Mouse (Mus musculus) heart, postnatal 0 days (tissue): ENCODE data around the gene Anks1b. TPM values are rescaled to one million over a fixed set of nuclear protein-coding genes. Genes with fewer than 3 reads are reported as not detected.

Experiments used
- ATAC-seq: fragments of 200-750 bp; cut with Nextera tagmentation; 2 replicates; pipeline ENCODE4 v1.8.0; 2017; ENCODE audit warnings: low read depth, moderate number of reproducible peaks, moderate library complexity; ENCODE audit not compliant: insufficient read depth
- DNase-seq: peaks from one replicate; pipeline ENCODE4 v3.0.0-alpha.2; 2016; ENCODE audit warnings: low spot score
- H3K27ac ChIP-seq: fragments of 300-500 bp; sonication (generic); 2 replicates; pipeline ENCODE4 v1.5.1; 2014; ENCODE audit warnings: low read depth, mild to moderate bottlenecking
- H3K27me3 ChIP-seq: fragments of 300-500 bp; sonication (generic); 2 replicates; pipeline ENCODE4 v1.6.1; 2014; ENCODE audit warnings: low read length, mixed read lengths; ENCODE audit not compliant: control insufficient read depth, insufficient read depth
- H3K36me3 ChIP-seq: fragments of 300-500 bp; sonication (generic); replicated peaks from 2 replicates; pipeline ENCODE4 v1.6.1; 2014; ENCODE audit warnings: low read length, mixed read lengths; ENCODE audit not compliant: control insufficient read depth, insufficient read depth
- H3K4me1 ChIP-seq: fragments of 300-500 bp; sonication (generic); 2 replicates; pipeline ENCODE4 v1.6.1; 2014; ENCODE audit warnings: antibody characterized with exemption; ENCODE audit not compliant: control insufficient read depth, insufficient read depth
- H3K4me2 ChIP-seq: fragments of 300-500 bp; sonication (generic); 2 replicates; pipeline ENCODE4 v1.6.1; 2014; ENCODE audit warnings: low read depth, mild to moderate bottlenecking, low read length, moderate library complexity
- H3K4me3 ChIP-seq: fragments of 300-500 bp; sonication (generic); 2 replicates; pipeline ENCODE4 v1.5.1; 2014; ENCODE audit warnings: low read depth, low read length
- H3K9ac ChIP-seq: fragments of 300-500 bp; sonication (generic); replicated peaks from 2 replicates; pipeline ENCODE4 v1.6.1; 2014; ENCODE audit warnings: low read depth, low read length, mixed read lengths
- H3K9me3 ChIP-seq: fragments of 300-500 bp; sonication (generic); replicated peaks from 2 replicates; pipeline ENCODE4 v1.6.1; 2016; ENCODE audit warnings: low read length; ENCODE audit not compliant: control insufficient read depth
- CTCF ChIP-seq: IDR thresholded peaks from 2 replicates; pipeline ENCODE4 v1.5.1; 2016; ENCODE audit warnings: antibody characterized with exemption, control low read depth, low read depth
- EP300 ChIP-seq: IDR thresholded peaks from 2 replicates; pipeline ENCODE4 v1.6.1; 2016; ENCODE audit warnings: antibody characterized with exemption, low read depth
- WGBS: fragments of 180-500 bp; shearing (Covaris S2); extraction: QIAGEN DNeasy Blood & Tissue Kit; methylation state at CpG from one replicate; pipeline ENCODE4 v1.1.7; 2014; 5-methylcytosine and 5-hydroxymethylcytosine counted together
- polyA plus RNA-seq: library from polyadenylated mRNA; unstranded; fragments of >200 nt; fragmentation: Nextera tagmentation; extraction: Ambion mirVana; gene quantifications from 2 replicates; pipeline ENCODE4 v1.2.1, GENCODE M21; 2015
- total RNA-seq: library from RNA; depleted of rRNA; stranded (reverse); fragments of >200 nt; gene quantifications from 2 replicates; pipeline ENCODE4 v1.2.3, GENCODE M21; 2014; ENCODE audit warnings: low replicate concordance

Anks1b gene
- total and polyA plus RNA-seq, 2 experiments from 2014 or later: 0.26 TPM; not detected in 1

DNA sequence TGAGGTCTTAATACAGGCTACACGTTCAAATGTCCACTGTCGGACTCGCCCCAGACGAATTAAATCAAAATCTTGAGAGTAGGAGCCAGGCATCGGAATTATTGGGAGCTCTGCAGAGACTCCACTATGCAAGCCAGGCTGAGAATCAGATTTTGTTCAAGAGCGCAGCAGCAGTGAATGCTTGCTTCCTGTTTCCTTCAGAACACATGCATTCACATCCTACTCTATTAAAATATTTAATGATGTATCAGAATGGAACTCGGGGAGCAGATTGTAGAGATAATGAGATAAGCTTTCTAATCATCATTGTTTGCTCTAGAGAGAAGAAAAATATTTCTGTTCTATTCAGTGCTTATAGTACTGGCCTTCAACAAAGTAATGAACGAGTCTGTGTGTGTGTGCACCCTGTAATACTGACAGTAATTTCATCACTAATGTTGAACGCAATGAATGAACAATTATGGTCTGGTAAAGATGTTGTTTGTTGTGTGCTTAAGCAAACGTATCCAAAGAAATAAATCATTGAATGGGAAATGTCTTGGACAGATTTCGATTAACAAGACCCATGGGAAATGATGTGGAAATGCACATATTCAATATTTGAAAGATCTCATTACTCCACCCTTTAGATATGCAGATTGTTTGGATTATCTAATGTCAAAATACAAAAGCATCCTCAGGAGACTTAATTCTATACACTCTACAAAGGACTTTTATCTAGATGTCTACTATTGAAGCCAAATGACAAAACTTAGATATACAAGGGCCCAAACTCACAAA, 835.7 kb downstream of the Anks1b start:
- no peak overlapping the region for H3K4me2 ChIP-seq
- no peak overlapping the region for H3K27ac ChIP-seq
- no peak overlapping the region for H3K4me3 ChIP-seq
- DNase-seq (no peak), ATAC-seq (no peak)
- no peaks in the 10 kb centered on the region; the same call in 1 of the 2 replicates for H3K9me3 ChIP-seq
- H3K9ac ChIP-seq: no peak overlapping the region
- H3K4me1 ChIP-seq: no peaks in the 10 kb centered on the region
- WGBS: 64% methylated on average over 11 of the region's 11 CpGs
- no peaks in the 10 kb centered on the region for H3K36me3 ChIP-seq
- H3K27me3 ChIP-seq: no peaks in the 10 kb centered on the region
- TF ChIP-seq EP300 (no peak), CTCF (no peak)

DNA sequence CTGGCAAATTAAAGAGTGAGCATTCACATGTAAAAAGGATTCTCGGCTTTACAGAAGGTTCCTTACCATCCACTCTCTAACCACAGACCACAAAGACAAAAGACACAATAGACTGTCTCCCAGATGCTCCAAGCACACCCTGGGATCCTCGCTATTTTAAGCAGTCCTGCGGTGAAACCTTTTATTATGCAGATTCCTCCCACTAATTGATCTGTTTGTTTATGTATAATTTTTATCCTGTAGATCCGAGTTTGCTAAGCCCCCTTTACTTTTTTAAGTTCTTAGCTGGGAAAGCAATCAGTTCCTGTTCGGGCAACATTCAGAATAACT, 836.3 kb downstream of the Anks1b start:
- ATAC-seq (no peak), DNase-seq (no peak)
- Histone ChIP-seq H3K4me3 (no peak overlapping the region), H3K4me1 (no peaks in the 10 kb centered on the region), H3K27me3 (no peaks in the 10 kb centered on the region), H3K9ac (no peak overlapping the region), H3K9me3 (peaks cover 4% of the 10 kb centered on the region; the same call in 1 of the 2 replicates), H3K36me3 (no peaks in the 10 kb centered on the region), H3K4me2 (no peak overlapping the region), H3K27ac (no peak overlapping the region)
- WGBS: 34% methylated on average over 5 of the region's 5 CpGs
- TF ChIP-seq CTCF (no peak), EP300 (no peak)

DNA sequence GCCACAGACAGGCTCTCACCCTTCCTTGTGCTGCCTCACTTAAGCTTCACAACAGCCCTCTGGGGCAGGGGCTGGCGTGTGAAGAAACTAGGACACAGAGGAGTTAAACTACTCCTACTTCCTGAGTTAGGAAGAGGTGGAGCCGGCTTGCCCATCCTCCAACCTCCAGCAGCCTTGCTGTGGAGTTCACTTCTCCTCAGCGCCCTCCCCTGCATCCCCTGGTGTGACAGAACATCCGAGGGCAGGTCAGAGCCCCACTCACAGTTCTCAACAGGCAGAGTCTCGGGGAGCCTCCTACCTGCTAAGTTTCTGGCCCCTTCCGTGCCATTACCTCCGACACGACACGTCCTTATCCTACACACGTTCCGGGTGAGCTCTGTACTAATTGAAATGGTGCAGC, 844.7 kb downstream of the Anks1b start:
- no peak for TF ChIP-seq CTCF
- TF ChIP-seq EP300: no peak
- Histone ChIP-seq H3K4me1 (no peaks in the 10 kb centered on the region), H3K4me2 (no peak overlapping the region), H3K4me3 (no peak overlapping the region), H3K9ac (no peak overlapping the region), H3K27ac (no peak overlapping the region), H3K9me3 (peaks cover 5% of the 10 kb centered on the region), H3K36me3 (no peaks in the 10 kb centered on the region), H3K27me3 (no peaks in the 10 kb centered on the region)
- no peak for ATAC-seq
- 46% methylated on average over 11 of the region's 11 CpGs for WGBS
- no peak for DNase-seq

DNA sequence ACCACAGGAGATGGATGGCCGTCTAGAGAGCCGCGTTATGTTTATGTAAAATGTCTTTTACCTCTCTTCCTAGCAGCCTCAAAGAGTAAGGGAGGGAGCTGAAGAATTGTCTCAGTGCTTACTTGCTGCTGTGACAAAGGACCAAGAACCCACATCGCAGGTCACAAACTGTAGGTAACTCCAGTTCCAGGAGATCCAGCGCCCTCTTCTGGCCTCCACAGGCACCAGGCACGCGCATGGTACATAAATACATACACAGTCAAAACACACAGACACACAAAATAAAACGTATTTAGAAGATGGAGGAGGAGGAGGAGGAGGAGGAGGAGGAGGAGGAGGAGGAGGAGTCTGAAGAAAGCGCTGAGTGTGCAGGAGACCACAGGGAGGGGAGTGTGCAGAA, 845.4 kb downstream of the Anks1b start:
- DNase-seq: no peak
- H3K9ac ChIP-seq: no peak overlapping the region
- H3K4me2 ChIP-seq: no peak overlapping the region
- peaks cover 5% of the 10 kb centered on the region for H3K9me3 ChIP-seq
- H3K36me3 ChIP-seq: no peaks in the 10 kb centered on the region
- H3K27ac ChIP-seq: no peak overlapping the region
- H3K4me1 ChIP-seq: no peaks in the 10 kb centered on the region
- no peak for ATAC-seq
- no peaks in the 10 kb centered on the region for H3K27me3 ChIP-seq
- TF ChIP-seq EP300 (no peak), CTCF (no peak)
- WGBS: 89% methylated on average over 8 of the region's 9 CpGs
- H3K4me3 ChIP-seq: no peak overlapping the region

DNA sequence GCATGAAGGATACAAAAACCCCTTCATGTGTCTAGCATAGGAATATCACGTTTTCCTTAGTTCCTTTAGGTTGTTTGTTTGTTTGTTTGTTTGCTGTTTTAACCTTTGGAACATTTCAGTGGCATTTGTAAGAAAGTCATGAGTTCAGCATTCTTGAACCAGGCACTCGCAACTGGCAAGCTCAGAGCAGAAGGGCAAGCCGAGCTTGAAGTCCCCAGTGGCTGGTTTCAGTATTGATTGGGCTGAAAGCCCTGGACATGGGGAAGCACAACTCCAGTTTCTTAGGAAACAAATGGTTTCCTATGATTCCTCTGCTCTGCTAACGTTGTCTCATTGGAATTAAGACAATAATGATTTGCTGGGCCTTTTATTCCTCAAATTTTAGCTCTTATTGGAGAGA, 846.7 kb downstream of the Anks1b start:
- no peak overlapping the region for H3K9ac ChIP-seq
- no peak overlapping the region for H3K4me2 ChIP-seq
- no peaks in the 10 kb centered on the region for H3K27me3 ChIP-seq
- no peak overlapping the region for H3K27ac ChIP-seq
- 41% methylated on average over 4 of the region's 4 CpGs for WGBS
- DNase-seq (no peak), ATAC-seq (no peak)
- no peaks in the 10 kb centered on the region for H3K36me3 ChIP-seq
- TF ChIP-seq CTCF: no peak
- TF ChIP-seq EP300: no peak
- H3K4me1 ChIP-seq: no peaks in the 10 kb centered on the region
- no peak overlapping the region for H3K4me3 ChIP-seq
- H3K9me3 ChIP-seq: no peaks in the 10 kb centered on the region; the same call in 1 of the 2 replicates

DNA sequence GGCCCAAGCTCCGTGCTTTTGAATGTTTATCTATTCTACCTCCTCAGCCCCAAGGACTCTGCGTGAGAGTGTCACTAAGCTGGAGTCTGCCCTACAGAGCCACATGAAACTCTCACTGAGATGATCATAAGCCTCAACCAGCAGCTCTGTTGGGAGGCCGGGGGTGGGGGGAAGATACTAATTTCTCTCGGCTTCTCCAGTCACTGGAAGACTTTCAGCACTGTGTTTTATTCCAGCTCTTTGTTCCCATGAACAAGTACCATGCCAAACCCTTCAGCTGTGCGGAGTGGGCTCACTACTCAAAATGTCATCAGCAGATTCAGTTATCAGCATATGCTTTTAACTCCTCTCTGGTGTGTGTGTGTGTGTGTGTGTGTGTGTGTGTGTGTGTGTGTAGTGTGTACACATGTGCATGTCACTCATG, 849.8 kb downstream of the Anks1b start:
- Histone ChIP-seq H3K27ac (no peak overlapping the region), H3K9me3 (no peaks in the 10 kb centered on the region), H3K4me1 (no peaks in the 10 kb centered on the region), H3K9ac (no peak overlapping the region), H3K27me3 (peaks cover 5% of the 10 kb centered on the region; the same call in 1 of the 2 replicates), H3K4me3 (no peak overlapping the region), H3K4me2 (no peak overlapping the region), H3K36me3 (no peaks in the 10 kb centered on the region)
- DNase-seq (no peak), ATAC-seq (no peak)
- 32% methylated on average over 5 of the region's 5 CpGs for WGBS
- no peak for TF ChIP-seq EP300
- TF ChIP-seq CTCF: no peak
